Mouse (Mus musculus) olfactory bulb, adult 2 months (tissue): Measurements from ENCODE around the gene Crim1.

Experiments
- CTCF ChIP-seq: fragments of 200-500 bp; IDR thresholded peaks from 2 replicates; pipeline ENCODE4 v1.5.1; 2012; ENCODE audit warnings: low read depth, mild to moderate bottlenecking, low read length, moderate library complexity; ENCODE audit not compliant: insufficient read depth
- POLR2A ChIP-seq: fragments of 200-500 bp; IDR thresholded peaks from 2 replicates; pipeline ENCODE4 v1.6.1; 2012; ENCODE audit warnings: mild to moderate bottlenecking, low read depth, low read length, moderate library complexity; ENCODE audit not compliant: insufficient read depth

- TF ChIP-seq CTCF (no peak), POLR2A (no peak)
Observed at GRCm38 (mm10) chr17:78370445-78370844, 170.4 kb downstream of the Crim1 start.
